Mouse (Mus musculus): ENCODE data around the gene Krt81. TPM values are rescaled to one million over a fixed set of nuclear protein-coding genes. Genes with fewer than 3 reads are reported as not detected.

Gene Krt81
- polyA plus RNA-seq, 1 experiment from 2014 or later, result not detected

- Histone ChIP-seq H3K36me3 (ENCODE audit: control insufficient read depth, insufficient read depth, low read length) (no peaks in the 10 kb centered on the region), H3K4me3 (ENCODE audit: low read depth, low read length) (no peak overlapping the region), H3K9me3 (ENCODE audit: control insufficient read depth, low read length) (no peaks in the 10 kb centered on the region), H3K9ac (ENCODE audit: low read length) (no peak overlapping the region), H3K4me2 (ENCODE audit: low read depth, severe bottlenecking) (no peak overlapping the region), H3K27me3 (ENCODE audit: control insufficient read depth, insufficient read depth, low read length) (peaks cover 20% of the 10 kb centered on the region), H3K27ac (replicated peaks; ENCODE audit: low read depth, low read length) (no peak overlapping the region), H3K4me1 (ENCODE audit: control insufficient read depth, insufficient read depth, low read length) (peaks cover 14% of the 10 kb centered on the region)
- 43% methylated on average over 7 of the region's 7 CpGs for WGBS
- no peak for DNase-seq (ENCODE audit: low spot score)
- no peak for ATAC-seq (ENCODE audit: insufficient number of reproducible peaks, low FRiP score, low TSS enrichment, low read depth)
Measured at GRCm38 (mm10) chr15:101413916-101414635, 49.5 kb downstream of the Krt81 start.

GRCm38 (mm10) chr15:101412188-101412587 is 51.4 kb downstream of the Krt81 start:
- peaks cover 20% of the 10 kb centered on the region for H3K27me3 ChIP-seq (ENCODE audit: control insufficient read depth, insufficient read depth, low read length)
- no peak overlapping the region for H3K9ac ChIP-seq (ENCODE audit: low read length)
- no peak for DNase-seq (ENCODE audit: low spot score)
- no peaks in the 10 kb centered on the region for H3K36me3 ChIP-seq (ENCODE audit: control insufficient read depth, insufficient read depth, low read length)
- 0 out of 2 replicates have a peak overlapping the region, but pooled peaks have one; percentile 1 for H3K4me3 ChIP-seq (ENCODE audit: low read depth, low read length)
- no peak overlapping the region for H3K4me2 ChIP-seq (ENCODE audit: low read depth, severe bottlenecking)
- no peaks in the 10 kb centered on the region for H3K9me3 ChIP-seq (ENCODE audit: control insufficient read depth, low read length)
- WGBS, result 27% methylated on average over 31 of the region's 31 CpGs
- peaks cover 14% of the 10 kb centered on the region for H3K4me1 ChIP-seq (ENCODE audit: control insufficient read depth, insufficient read depth, low read length)
- ATAC-seq (ENCODE audit: insufficient number of reproducible peaks, low FRiP score, low TSS enrichment, low read depth), result no peak
- no peak overlapping the region for H3K27ac ChIP-seq (replicated peaks; ENCODE audit: low read depth, low read length)

- peaks cover 14% of the 10 kb centered on the region for H3K4me1 ChIP-seq (ENCODE audit: control insufficient read depth, insufficient read depth, low read length)
- WGBS, result 46% methylated on average over 2 of the region's 2 CpGs
- H3K9me3 ChIP-seq (ENCODE audit: control insufficient read depth, low read length), result no peaks in the 10 kb centered on the region
- peaks cover 20% of the 10 kb centered on the region for H3K27me3 ChIP-seq (ENCODE audit: control insufficient read depth, insufficient read depth, low read length)
- no peak within 1 kb of the TSS; the same call in 1 of the 2 replicates for H3K27ac ChIP-seq (replicated peaks; ENCODE audit: low read depth, low read length)
- H3K4me2 ChIP-seq (ENCODE audit: low read depth, severe bottlenecking), result peak within 1 kb of the TSS; percentile 15; the same call in 1 of the 2 replicates
- no peak for DNase-seq (ENCODE audit: low spot score)
- no peak for ATAC-seq (ENCODE audit: insufficient number of reproducible peaks, low FRiP score, low TSS enrichment, low read depth)
- H3K4me3 ChIP-seq (ENCODE audit: low read depth, low read length), result no peak within 1 kb of the TSS
- no peaks in the 10 kb centered on the region for H3K36me3 ChIP-seq (ENCODE audit: control insufficient read depth, insufficient read depth, low read length)
- H3K9ac ChIP-seq (ENCODE audit: low read length), result no peak within 1 kb of the TSS
Measured at GRCm38 (mm10) chr15:101410775-101411174, 52.8 kb downstream of the Krt81 start, which contains the start of gene Krt7. Gene Krt7, plus strand, starts transcription at chr15:101411043.

Other genes starting within 250 kb of the Krt81 start
- gene Grasp, start 239.6 kb downstream of the Krt81 start, polyA plus RNA-seq (2014; fragmentation: Nextera tagmentation; extraction: Ambion mirVana), result 6.7 and 7.7 TPM in 2 replicates
- gene Nr4a1, start 209.5 kb downstream of the Krt81 start, polyA plus RNA-seq (2014; fragmentation: Nextera tagmentation; extraction: Ambion mirVana), result 3.5 and 4.0 TPM in 2 replicates
- gene Atg101, start 179.5 kb downstream of the Krt81 start, polyA plus RNA-seq (2014; fragmentation: Nextera tagmentation; extraction: Ambion mirVana), result 68.2 and 73.1 TPM in 2 replicates
- 4.2 and 5.6 TPM in 2 replicates for gene 6030408B16Rik, start 170.5 kb downstream of the Krt81 start, polyA plus RNA-seq (2014; fragmentation: Nextera tagmentation; extraction: Ambion mirVana)
- gene Krt80, start 93.6 kb downstream of the Krt81 start, polyA plus RNA-seq (2014; fragmentation: Nextera tagmentation; extraction: Ambion mirVana), result 0.14 TPM in 1 of 2 replicates, not detected in the other
- 15.2 and 16.1 TPM in 2 replicates for gene Krt7, start 52.7 kb downstream of the Krt81 start, polyA plus RNA-seq (2014; fragmentation: Nextera tagmentation; extraction: Ambion mirVana)
- 0.09 TPM in 1 of 2 replicates, not detected in the other for gene Krt87, start 24.9 kb downstream of the Krt81 start, polyA plus RNA-seq (2014; fragmentation: Nextera tagmentation; extraction: Ambion mirVana)
- not detected in 2 replicates for gene Krt88, start 16.0 kb downstream of the Krt81 start, polyA plus RNA-seq (2014; fragmentation: Nextera tagmentation; extraction: Ambion mirVana)
- gene Krt86, start 9.7 kb upstream of the Krt81 start, polyA plus RNA-seq (2014; fragmentation: Nextera tagmentation; extraction: Ambion mirVana), result not detected in 2 replicates
- not detected in 2 replicates for gene Krt83, start 27.8 kb upstream of the Krt81 start, polyA plus RNA-seq (2014; fragmentation: Nextera tagmentation; extraction: Ambion mirVana)
- gene Gm49425, start 53.5 kb upstream of the Krt81 start, polyA plus RNA-seq (2014; fragmentation: Nextera tagmentation; extraction: Ambion mirVana), result not detected in 2 replicates
- not detected in 2 replicates for gene Krt84, start 69.1 kb upstream of the Krt81 start, polyA plus RNA-seq (2014; fragmentation: Nextera tagmentation; extraction: Ambion mirVana)
- 0.14 TPM in 1 of 2 replicates, not detected in the other for gene Krt82, start 86.9 kb upstream of the Krt81 start, polyA plus RNA-seq (2014; fragmentation: Nextera tagmentation; extraction: Ambion mirVana)
- not detected in 2 replicates for gene Krt90, start 99.2 kb upstream of the Krt81 start, polyA plus RNA-seq (2014; fragmentation: Nextera tagmentation; extraction: Ambion mirVana)
- not detected in 2 replicates for gene Krt75, start 110.2 kb upstream of the Krt81 start, polyA plus RNA-seq (2014; fragmentation: Nextera tagmentation; extraction: Ambion mirVana)
- gene Gm5414, start 164.4 kb upstream of the Krt81 start, polyA plus RNA-seq (2014; fragmentation: Nextera tagmentation; extraction: Ambion mirVana), result not detected in 2 replicates
- not detected in 2 replicates for gene Gm5478, start 183.6 kb upstream of the Krt81 start, polyA plus RNA-seq (2014; fragmentation: Nextera tagmentation; extraction: Ambion mirVana)
- gene Krt6b, start 216.5 kb upstream of the Krt81 start, polyA plus RNA-seq (2014; fragmentation: Nextera tagmentation; extraction: Ambion mirVana), result not detected in 2 replicates
- gene Krt6a, start 230.6 kb upstream of the Krt81 start, polyA plus RNA-seq (2014; fragmentation: Nextera tagmentation; extraction: Ambion mirVana), result 0.38 TPM in 1 of 2 replicates, not detected in the other
- 16.0 and 22.4 TPM in 2 replicates for gene Krt5, start 249.1 kb upstream of the Krt81 start, polyA plus RNA-seq (2014; fragmentation: Nextera tagmentation; extraction: Ambion mirVana)

All from limb, embryonic 11.5 days (tissue).